Comparison of ENCODE assay signal across 20 mouse cellular contexts in the genomic region with DNA sequence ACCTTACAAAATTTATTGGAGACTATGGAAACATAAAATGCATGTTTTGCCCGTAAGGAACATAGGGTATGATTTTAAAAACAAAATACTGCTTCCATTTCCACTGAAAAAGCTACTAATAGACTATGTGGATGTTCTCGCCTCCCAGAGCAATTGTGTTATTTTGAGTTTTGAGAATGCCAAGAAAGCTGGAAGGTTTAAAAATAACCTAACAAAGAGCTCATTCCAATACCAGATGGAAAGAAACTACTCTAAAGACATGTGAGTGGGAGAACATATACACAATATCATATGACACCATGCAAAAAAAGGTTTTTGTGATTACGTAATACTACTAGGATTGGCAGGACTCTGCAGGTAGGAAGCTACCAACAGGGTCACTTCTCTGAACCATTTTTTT. TPM values are rescaled to one million over a fixed set of nuclear protein-coding genes. Genes with fewer than 3 reads are reported as not detected.
"Had no signal": no experiment of that assay in that cellular context is flagged by ENCODE, and none has a peak within 500 bp of the region (broad histone marks: within the 10 kb centered on the region; RNA-seq: fewer than 3 reads in every experiment).

No protein-coding gene starts in this region.

- H3K36me3 ChIP-seq: lung, embryonic 15.5 days; midbrain, embryonic 12.5 days; midbrain, embryonic 15.5 days had no signal

- H3K4me2 ChIP-seq: liver, embryonic 12.5 days; liver, embryonic 15.5 days; lung, embryonic 15.5 days; midbrain, embryonic 15.5 days had no signal

- H3K9ac ChIP-seq: liver, embryonic 12.5 days; liver, embryonic 15.5 days; lung, embryonic 15.5 days; midbrain, embryonic 12.5 days; midbrain, embryonic 15.5 days had no signal

- H3K9me3 ChIP-seq: liver, embryonic 12.5 days; liver, embryonic 15.5 days; lung, embryonic 15.5 days; midbrain, embryonic 12.5 days; midbrain, embryonic 15.5 days had no signal

- H3K27ac ChIP-seq: lung, embryonic 15.5 days; midbrain, embryonic 15.5 days had no signal

- DNase-seq: kidney, adult 18-20 months; kidney, adult 9 months; kidney, postnatal 14 days; kidney, postnatal 4 days; lung, adult 18-20 months; lung, postnatal 10 days; lung, postnatal 36 days; thymus, adult 2 months; thymus, postnatal 14 days; thymus, postnatal 4 days had no signal

- H3K27me3 ChIP-seq: liver, embryonic 12.5 days; lung, embryonic 15.5 days; midbrain, embryonic 12.5 days; midbrain, embryonic 15.5 days had no signal

- H3K4me3 ChIP-seq: liver, embryonic 12.5 days; liver, embryonic 15.5 days; lung, embryonic 15.5 days; midbrain, embryonic 12.5 days; midbrain, embryonic 15.5 days had no signal

- ATAC-seq: liver, embryonic 12.5 days; midbrain, embryonic 15.5 days had no signal

RNA-seq across cellular contexts. Expression of a gene that starts 30.8 kb away (rescaled TPM):
- total RNA-seq: layer of hippocampus, adult 18-20 months; layer of hippocampus, postnatal 14 days; left cerebral cortex, postnatal 25 days had no signal
- polyA plus RNA-seq: limb, embryonic 11.5 days; midbrain, embryonic 15.5 days; neural tube, embryonic 14.5 days had no signal
